Mouse (Mus musculus) stomach, postnatal 0 days (tissue): ENCODE measurements at regions not wholly inside any gene's neighbourhood (a gene's known extent, or its start where the extent isn't known, plus 50 kb on each side); places are given as distances from the start of the nearest gene placed in this dataset.

ENCODE experiments used
- CTCF ChIP-seq: IDR thresholded peaks from 2 replicates; pipeline ENCODE4 v1.5.1; 2016; ENCODE audit warnings: antibody characterized with exemption, low read depth, mild to moderate bottlenecking, moderate library complexity
- EP300 ChIP-seq: optimal IDR thresholded peaks from 2 replicates; pipeline ENCODE3; 2016; ENCODE audit warnings: antibody characterized with exemption

GRCm38 (mm10) chr8:54451323-54452021 lies 77.9 kb upstream of the Asb5 start:
- TF ChIP-seq CTCF (no peak), EP300 (no peak)
